Mouse (Mus musculus) liver, embryonic 13.5 days (tissue): ENCODE measurements around the gene Sppl2c. TPM values are rescaled to one million over a fixed set of nuclear protein-coding genes. Genes with fewer than 3 reads are reported as not detected.
"Not testable (repeated sequence)": the region's sequence is repeated elsewhere in the genome, so short reads cannot be mapped to it uniquely, and the experiment has no call there.

ENCODE experiments used
- ATAC-seq: fragments of 200-750 bp; cut with Nextera tagmentation; 2 replicates; pipeline ENCODE4 v1.8.0; 2017; ENCODE audit warnings: low read depth, mild to moderate bottlenecking, moderate number of reproducible peaks, moderate library complexity
- DNase-seq: peaks from one replicate; pipeline ENCODE4 v3.0.0; 2022
- H3K27ac ChIP-seq: fragments of 300-500 bp; sonication (generic); 2 replicates; pipeline ENCODE4 v1.5.1; 2015; ENCODE audit warnings: moderate library complexity, mild to moderate bottlenecking, inconsistent platforms
- H3K27me3 ChIP-seq: fragments of 300-500 bp; sonication (generic); 2 replicates; pipeline ENCODE4 v1.6.1; 2015; ENCODE audit warnings: mild to moderate bottlenecking, inconsistent platforms
- H3K36me3 ChIP-seq: fragments of 300-500 bp; sonication (generic); 2 replicates; pipeline ENCODE4 v1.6.1; 2015; ENCODE audit warnings: mild to moderate bottlenecking, inconsistent platforms
- H3K4me1 ChIP-seq: fragments of 300-500 bp; sonication (generic); replicated peaks from 2 replicates; pipeline ENCODE4 v1.6.1; 2015; ENCODE audit warnings: inconsistent platforms
- H3K4me2 ChIP-seq: fragments of 300-500 bp; sonication (generic); 2 replicates; pipeline ENCODE4 v1.6.1; 2015; ENCODE audit warnings: inconsistent platforms, mild to moderate bottlenecking, moderate library complexity
- H3K4me3 ChIP-seq: fragments of 300-500 bp; sonication (generic); replicated peaks from 2 replicates; pipeline ENCODE4 v1.5.1; 2015; ENCODE audit warnings: mild to moderate bottlenecking, inconsistent platforms
- H3K9ac ChIP-seq: fragments of 300-500 bp; sonication (generic); 2 replicates; pipeline ENCODE4 v1.6.1; 2015; ENCODE audit warnings: mild to moderate bottlenecking, inconsistent platforms
- H3K9me3 ChIP-seq: fragments of 300-500 bp; sonication (generic); replicated peaks from 2 replicates; pipeline ENCODE4 v1.6.1; 2016; ENCODE audit warnings: inconsistent platforms
- WGBS: fragments of 180-500 bp; shearing (Covaris S2); methylation state at CpG from one replicate; pipeline ENCODE4 v1.1.7; 2015; ENCODE audit not compliant: insufficient replicate concordance; 5-methylcytosine and 5-hydroxymethylcytosine counted together
- polyA plus RNA-seq: library from polyadenylated mRNA; unstranded; fragments of >200 nt; fragmentation: Nextera tagmentation; extraction: Ambion mirVana; gene quantifications from 2 replicates; pipeline ENCODE4 v1.2.1, GENCODE M21; 2015

The Sppl2c gene
- polyA plus RNA-seq, 1 experiment from 2014 or later = not detected

GRCm38 (mm10) chr11:104197861-104198260 lies 11.7 kb downstream of the Sppl2c start:
- Histone ChIP-seq H3K27ac (no peak overlapping the region), H3K9me3 (no peaks in the 10 kb centered on the region), H3K4me2 (no peak overlapping the region), H3K36me3 (no peaks in the 10 kb centered on the region), H3K27me3 (peaks cover 10% of the 10 kb centered on the region), H3K9ac (no peak overlapping the region), H3K4me3 (no peak overlapping the region), H3K4me1 (no peaks in the 10 kb centered on the region)
- DNase-seq = no peak
- ATAC-seq = no peak
- WGBS = 5% methylated on average over 10 of the region's 10 CpGs

DNA sequence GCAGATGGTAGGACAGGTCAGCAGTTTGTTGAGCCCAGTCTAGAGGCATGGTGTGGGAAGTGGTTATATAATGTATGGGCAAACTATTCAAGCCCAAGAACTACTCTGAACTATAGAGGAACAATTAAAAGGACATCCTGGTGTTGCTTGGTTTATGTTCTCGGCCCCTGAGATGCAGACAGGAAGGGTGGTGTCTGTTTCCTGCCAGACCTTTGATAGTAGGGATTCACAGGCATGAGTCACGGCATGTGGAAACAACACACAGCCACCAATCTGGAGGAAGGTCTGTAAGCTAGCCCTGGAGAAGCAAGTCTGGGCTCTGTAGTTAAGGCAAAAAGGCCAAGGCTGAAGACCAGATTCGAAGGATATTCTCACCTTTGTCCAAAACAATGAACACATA lies 17.1 kb downstream of the Sppl2c start:
- no peak overlapping the region for H3K4me3 ChIP-seq
- H3K27ac ChIP-seq = no peak overlapping the region
- H3K36me3 ChIP-seq = no peaks in the 10 kb centered on the region
- DNase-seq (no peak), ATAC-seq (no peak)
- H3K4me2 ChIP-seq = no peak overlapping the region
- no peaks in the 10 kb centered on the region for H3K4me1 ChIP-seq
- no peak overlapping the region for H3K9ac ChIP-seq
- H3K27me3 ChIP-seq = no peaks in the 10 kb centered on the region
- no peaks in the 10 kb centered on the region for H3K9me3 ChIP-seq
- WGBS = 31% methylated on average over 3 of the region's 3 CpGs

DNA sequence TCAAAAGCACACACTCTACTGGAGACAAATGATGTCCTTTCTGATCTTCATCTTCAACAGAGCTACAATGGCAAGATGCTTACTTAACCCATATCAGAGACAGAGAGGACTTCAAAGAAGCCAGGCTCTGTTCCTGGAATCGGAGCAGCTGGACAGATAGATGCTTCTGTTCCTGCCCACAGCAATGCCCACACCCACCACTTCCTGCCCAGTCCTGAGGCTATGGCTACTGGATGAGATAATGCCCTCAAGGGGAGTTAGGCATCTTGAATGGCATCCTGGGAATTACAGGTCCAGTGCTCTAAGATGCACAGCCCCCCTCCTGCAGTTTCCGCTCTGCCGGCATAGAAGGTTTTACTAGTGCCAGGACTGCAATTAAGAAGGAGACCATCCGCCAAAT lies 20.4 kb downstream of the Sppl2c start:
- Histone ChIP-seq H3K9me3 (no peaks in the 10 kb centered on the region), H3K27me3 (no peaks in the 10 kb centered on the region), H3K36me3 (no peaks in the 10 kb centered on the region), H3K4me1 (no peaks in the 10 kb centered on the region), H3K27ac (no peak overlapping the region), H3K9ac (no peak overlapping the region), H3K4me3 (no peak overlapping the region), H3K4me2 (no peak overlapping the region)
- DNase-seq (no peak), ATAC-seq (no peak)
- 67% methylated on average over 4 of the region's 4 CpGs for WGBS

GRCm38 (mm10) chr11:104209041-104209440 lies 22.9 kb downstream of the Sppl2c start:
- 0 out of 2 replicates have a peak, but pooled peaks cover 2% of the 10 kb centered on the region for H3K9me3 ChIP-seq
- WGBS = 50% methylated on average over 3 of the region's 3 CpGs
- H3K4me2 ChIP-seq = no peak overlapping the region
- no peak for DNase-seq
- ATAC-seq = no peak
- no peak overlapping the region for H3K9ac ChIP-seq
- no peaks in the 10 kb centered on the region for H3K4me1 ChIP-seq
- no peak overlapping the region for H3K4me3 ChIP-seq
- H3K27me3 ChIP-seq = no peaks in the 10 kb centered on the region
- no peaks in the 10 kb centered on the region for H3K36me3 ChIP-seq
- H3K27ac ChIP-seq = no peak overlapping the region

GRCm38 (mm10) chr11:104211251-104211650 lies 25.1 kb downstream of the Sppl2c start:
- DNase-seq = no peak
- Histone ChIP-seq H3K36me3 (no peaks in the 10 kb centered on the region), H3K27me3 (no peaks in the 10 kb centered on the region), H3K4me2 (no peak overlapping the region), H3K4me1 (no peaks in the 10 kb centered on the region), H3K9ac (no peak overlapping the region), H3K27ac (no peak overlapping the region), H3K9me3 (0 out of 2 replicates have a peak, but pooled peaks cover 4% of the 10 kb centered on the region), H3K4me3 (no peak overlapping the region)
- no peak for ATAC-seq
- WGBS = 68% methylated on average over 6 of the region's 6 CpGs

GRCm38 (mm10) chr11:104214128-104214527 lies 28.0 kb downstream of the Sppl2c start:
- not testable (repeated sequence) for H3K4me3 ChIP-seq, H3K27me3 ChIP-seq, ATAC-seq, H3K9me3 ChIP-seq, H3K4me2 ChIP-seq, H3K4me1 ChIP-seq, H3K9ac ChIP-seq, DNase-seq, H3K27ac ChIP-seq, H3K36me3 ChIP-seq
- WGBS = 77% methylated on average over 5 of the region's 5 CpGs

DNA sequence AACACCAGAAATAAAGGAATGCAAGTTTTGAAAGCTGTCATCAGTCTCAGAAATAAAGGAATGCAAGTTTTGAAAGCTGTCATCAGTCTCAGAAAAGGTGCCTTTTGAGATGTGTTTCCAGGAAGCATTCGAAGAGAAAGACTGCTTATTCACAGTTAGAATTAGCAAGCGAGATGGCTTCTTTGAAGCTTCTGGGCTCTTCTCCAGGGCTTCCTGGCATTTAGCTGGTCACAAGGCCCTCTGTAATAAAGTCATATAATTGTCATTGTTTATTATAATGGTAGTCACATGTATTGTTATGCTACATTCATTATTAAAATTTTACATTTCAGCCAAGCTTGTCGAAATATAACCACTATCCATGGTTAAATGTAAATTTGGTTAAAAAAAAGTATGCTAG lies 31.9 kb downstream of the Sppl2c start:
- ATAC-seq (no peak), DNase-seq (no peak)
- no peak overlapping the region for H3K27ac ChIP-seq
- H3K9me3 ChIP-seq = 0 out of 2 replicates have a peak, but pooled peaks cover 4% of the 10 kb centered on the region
- no peaks in the 10 kb centered on the region for H3K4me1 ChIP-seq
- H3K9ac ChIP-seq = no peak overlapping the region
- H3K4me3 ChIP-seq = no peak overlapping the region
- no peak overlapping the region for H3K4me2 ChIP-seq
- WGBS = 68% methylated on average over 3 of the region's 3 CpGs
- H3K27me3 ChIP-seq = no peaks in the 10 kb centered on the region
- H3K36me3 ChIP-seq = no peaks in the 10 kb centered on the region

DNA sequence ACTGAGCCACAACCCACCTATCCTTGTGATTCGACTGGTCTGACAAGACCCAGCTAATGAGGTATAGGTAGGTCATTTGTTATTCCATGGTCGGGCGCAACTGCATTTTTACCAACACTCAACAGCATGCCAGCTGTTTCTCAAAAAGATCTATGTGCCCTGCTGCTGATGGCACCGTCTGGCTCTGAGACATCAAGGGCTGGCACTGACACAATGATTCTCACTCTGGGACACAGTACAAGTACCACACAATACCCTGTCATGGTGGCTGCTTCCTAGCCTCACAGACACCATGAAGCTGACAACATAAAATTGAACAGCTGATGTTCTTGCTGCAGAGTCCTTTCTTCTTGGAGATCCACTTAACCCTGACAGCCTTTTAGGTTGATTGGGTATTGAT lies 34.2 kb downstream of the Sppl2c start:
- no peaks in the 10 kb centered on the region for H3K4me1 ChIP-seq
- WGBS = 62% methylated on average over 4 of the region's 4 CpGs
- no peak for DNase-seq

DNA sequence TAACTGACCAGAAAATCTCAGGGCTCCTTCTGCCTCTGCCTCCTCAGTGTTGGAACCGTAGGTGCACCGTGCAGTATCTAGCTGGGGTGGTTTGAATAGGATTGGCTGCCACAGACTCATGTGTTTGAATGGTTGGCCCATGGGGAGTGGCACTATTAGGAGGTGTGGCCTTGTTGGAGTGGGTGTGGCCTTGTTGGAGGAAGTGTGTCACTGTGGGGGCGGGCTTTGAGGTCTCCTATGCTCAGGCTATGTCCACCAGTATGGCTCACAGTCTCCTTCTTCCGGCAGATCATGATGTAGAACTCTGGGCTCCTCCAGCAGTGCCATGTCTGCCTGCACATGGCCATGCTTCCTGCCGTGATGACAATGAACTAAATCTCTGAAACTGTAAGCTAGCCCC lies 35.6 kb downstream of the Sppl2c start:
- DNase-seq (no peak), ATAC-seq (no peak)
- WGBS = 57% methylated on average over 5 of the region's 5 CpGs
- Histone ChIP-seq H3K27me3 (no peaks in the 10 kb centered on the region), H3K9me3 (no peaks in the 10 kb centered on the region), H3K4me2 (no peak overlapping the region), H3K4me1 (no peaks in the 10 kb centered on the region), H3K27ac (no peak overlapping the region), H3K4me3 (no peak overlapping the region), H3K9ac (no peak overlapping the region), H3K36me3 (no peaks in the 10 kb centered on the region)

More for the DNA sequence above, 34.2 kb downstream of the Sppl2c start:
- no peak for ATAC-seq
- Histone ChIP-seq H3K9me3 (no peaks in the 10 kb centered on the region), H3K27me3 (no peaks in the 10 kb centered on the region), H3K36me3 (no peaks in the 10 kb centered on the region), H3K27ac (no peak overlapping the region), H3K4me3 (no peak overlapping the region), H3K9ac (no peak overlapping the region), H3K4me2 (no peak overlapping the region)

GRCm38 (mm10) chr11:104223301-104223700 lies 37.2 kb downstream of the Sppl2c start:
- 57% methylated on average over 9 of the region's 9 CpGs for WGBS
- Histone ChIP-seq H3K4me2 (no peak overlapping the region), H3K4me1 (no peaks in the 10 kb centered on the region), H3K9ac (no peak overlapping the region), H3K36me3 (no peaks in the 10 kb centered on the region), H3K4me3 (no peak overlapping the region), H3K27me3 (no peaks in the 10 kb centered on the region), H3K27ac (no peak overlapping the region), H3K9me3 (no peaks in the 10 kb centered on the region)
- ATAC-seq = no peak
- no peak for DNase-seq

GRCm38 (mm10) chr11:104229391-104229790 lies 43.3 kb downstream of the Sppl2c start:
- no peak overlapping the region for H3K27ac ChIP-seq
- H3K27me3 ChIP-seq = peaks cover 55% of the 10 kb centered on the region
- ATAC-seq (no peak), DNase-seq (no peak)
- no peaks in the 10 kb centered on the region for H3K9me3 ChIP-seq
- H3K4me1 ChIP-seq = peaks cover 18% of the 10 kb centered on the region
- H3K36me3 ChIP-seq = no peaks in the 10 kb centered on the region
- no peak overlapping the region for H3K4me2 ChIP-seq
- no peak overlapping the region for H3K4me3 ChIP-seq
- no peak overlapping the region for H3K9ac ChIP-seq
- WGBS = 51% methylated on average over 4 of the region's 4 CpGs

GRCm38 (mm10) chr11:104230066-104230778 lies 44.1 kb downstream of the Sppl2c start:
- Histone ChIP-seq H3K4me1 (peaks cover 18% of the 10 kb centered on the region), H3K4me2 (peak overlapping the region; percentile 74), H3K9me3 (no peaks in the 10 kb centered on the region), H3K27ac (no peak overlapping the region), H3K9ac (no peak overlapping the region), H3K4me3 (peak overlapping the region; percentile 62), H3K36me3 (no peaks in the 10 kb centered on the region), H3K27me3 (peaks cover 64% of the 10 kb centered on the region)
- DNase-seq (no peak), ATAC-seq (no peak)
- WGBS = 12% methylated on average over 9 of the region's 9 CpGs
